Mouse (Mus musculus) lung, postnatal 0 days (tissue): Measurements from ENCODE around the gene Rfx6.

Experiments used
- CTCF ChIP-seq: IDR thresholded peaks from 2 replicates; pipeline ENCODE4 v1.5.1; 2016; ENCODE audit warnings: antibody characterized with exemption, mild to moderate bottlenecking
- EP300 ChIP-seq: IDR thresholded peaks from 2 replicates; pipeline ENCODE4 v1.6.1; 2016; ENCODE audit warnings: antibody characterized with exemption, mild to moderate bottlenecking, control low read depth

- TF ChIP-seq CTCF (no peak), EP300 (no peak)
These were observed 43.3 kb downstream of the Rfx6 start for GRCm38 (mm10) chr10:51720904-51721303.
